Mouse (Mus musculus): ENCODE results near the gene Homer2.

The Homer2 gene

GRCm38 (mm10) chr7:81652296-81652695 is 55.0 kb downstream of the Homer2 start:
- no peak for DNase-seq (ENCODE audit: low read depth, low spot score)

GRCm38 (mm10) chr7:81651284-81651683 is 56.0 kb downstream of the Homer2 start:
- no peak for DNase-seq (ENCODE audit: low read depth, low spot score)

GRCm38 (mm10) chr7:81649270-81649669 is 58.1 kb downstream of the Homer2 start:
- no peak for DNase-seq (ENCODE audit: low read depth, low spot score)

DNA sequence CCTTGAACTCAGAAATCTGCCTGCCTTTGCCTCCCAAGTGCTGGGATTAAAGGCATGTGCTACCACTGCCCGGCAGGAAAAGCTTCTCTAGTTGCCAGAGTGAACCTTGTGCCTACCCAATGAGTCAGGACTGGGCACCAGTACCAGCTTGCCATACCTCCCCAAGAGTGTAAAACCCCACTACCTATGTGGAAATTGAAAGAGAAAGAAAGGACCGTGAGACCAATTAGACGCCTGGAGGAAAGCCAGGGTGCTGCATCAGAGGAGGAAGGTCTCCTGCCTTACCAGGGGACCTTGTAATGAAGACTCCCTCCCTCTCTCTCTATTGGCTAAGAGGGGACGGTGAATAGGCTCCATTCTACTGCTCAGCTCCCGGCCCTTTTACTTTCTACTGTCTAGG is 59.4 kb downstream of the Homer2 start:
- no peak for DNase-seq (ENCODE audit: low read depth, low spot score)

GRCm38 (mm10) chr7:81644551-81645235 is 62.6 kb downstream of the Homer2 start:
- DNase-seq (ENCODE audit: low read depth, low spot score), result no peak

GRCm38 (mm10) chr7:81641101-81641500 is 66.2 kb downstream of the Homer2 start:
- DNase-seq (ENCODE audit: low read depth, low spot score), result no peak

DNA sequence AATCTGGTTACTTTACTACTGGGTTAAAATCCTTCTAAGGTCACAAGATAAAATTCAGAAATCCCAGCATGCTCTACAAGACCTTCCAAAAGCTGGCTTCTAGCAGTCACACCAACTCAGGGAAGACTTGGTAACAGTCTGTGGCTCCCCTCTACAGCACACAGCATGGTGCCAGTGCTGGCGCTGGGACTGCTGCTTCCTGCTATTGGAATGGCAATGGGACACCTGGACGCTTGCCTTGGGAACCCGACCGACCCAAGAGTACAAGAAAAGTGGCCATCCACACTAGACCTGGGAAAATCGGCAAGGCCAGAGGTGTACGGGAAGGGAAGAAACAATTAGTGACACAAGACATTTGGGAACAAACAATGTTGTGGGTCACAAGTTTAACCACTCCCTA is 74.7 kb downstream of the Homer2 start:
- DNase-seq (ENCODE audit: low read depth, low spot score), result no peak

- DNase-seq (ENCODE audit: low read depth, low spot score), result no peak
Measured at GRCm38 (mm10) chr7:81631261-81631660, 76.1 kb downstream of the Homer2 start.

DNA sequence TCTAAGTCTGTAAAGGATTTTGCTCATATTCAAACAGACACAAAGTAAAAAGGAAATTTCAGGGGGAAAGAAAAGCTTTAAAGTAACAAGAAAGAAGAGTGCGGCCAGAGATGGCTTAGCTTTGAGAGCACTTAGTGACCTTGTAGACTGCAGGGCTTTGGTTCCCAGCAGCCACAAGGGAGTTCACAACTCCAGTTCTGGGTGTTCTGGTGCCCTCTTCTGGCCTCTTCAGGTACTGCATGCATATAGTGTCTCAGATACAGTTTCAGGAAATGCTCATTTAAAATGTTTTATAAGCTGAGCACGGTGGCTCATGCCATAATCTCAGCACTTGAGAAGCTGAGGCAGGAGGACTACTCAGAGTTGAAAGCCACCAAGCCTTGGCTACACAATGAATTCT is 80.9 kb downstream of the Homer2 start:
- no peak for DNase-seq (ENCODE audit: low read depth, low spot score)

GRCm38 (mm10) chr7:81623767-81624166 is 83.6 kb downstream of the Homer2 start:
- no peak for DNase-seq (ENCODE audit: low read depth, low spot score)

DNA sequence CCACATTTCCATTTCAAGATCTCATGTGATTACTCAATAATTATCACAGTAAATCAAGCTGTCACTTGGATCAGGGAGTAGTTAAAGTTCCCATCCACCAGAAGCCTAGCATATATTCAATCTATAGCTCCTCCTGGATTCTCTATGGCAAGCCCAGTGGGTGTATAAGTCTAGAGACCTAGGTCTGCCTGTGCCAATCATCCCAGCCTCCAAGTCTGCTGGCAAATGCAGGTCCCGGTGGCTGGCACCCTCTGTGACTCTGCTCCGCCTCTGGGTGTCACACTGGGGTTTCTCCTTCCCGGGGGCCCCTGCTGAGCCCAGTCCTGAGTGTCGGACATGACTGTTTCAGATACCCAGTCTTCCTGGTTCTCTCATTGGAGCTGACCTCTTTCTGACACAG is 84.5 kb downstream of the Homer2 start:
- DNase-seq (ENCODE audit: low read depth, low spot score), result no peak

DNA sequence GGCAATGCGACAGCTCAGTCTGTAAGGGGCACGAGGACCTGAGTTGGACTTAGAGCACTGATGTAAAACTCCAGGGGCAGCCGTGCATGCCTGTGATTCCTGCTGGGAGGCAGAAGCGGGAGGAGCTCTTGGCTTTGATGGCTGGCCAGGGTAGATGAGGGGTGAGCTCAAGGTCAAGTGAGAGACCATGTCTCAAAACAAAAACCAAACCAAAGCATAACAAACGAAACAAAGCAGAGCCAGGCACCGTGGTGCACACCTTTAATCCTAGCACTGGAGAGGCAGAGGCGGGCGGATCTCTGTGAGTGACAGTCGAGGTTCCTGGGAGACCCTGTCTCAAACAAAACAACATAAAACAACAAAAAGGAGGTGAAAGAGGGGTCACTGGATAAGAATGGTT is 92.3 kb downstream of the Homer2 start:
- no peak for DNase-seq (ENCODE audit: low read depth, low spot score)

DNA sequence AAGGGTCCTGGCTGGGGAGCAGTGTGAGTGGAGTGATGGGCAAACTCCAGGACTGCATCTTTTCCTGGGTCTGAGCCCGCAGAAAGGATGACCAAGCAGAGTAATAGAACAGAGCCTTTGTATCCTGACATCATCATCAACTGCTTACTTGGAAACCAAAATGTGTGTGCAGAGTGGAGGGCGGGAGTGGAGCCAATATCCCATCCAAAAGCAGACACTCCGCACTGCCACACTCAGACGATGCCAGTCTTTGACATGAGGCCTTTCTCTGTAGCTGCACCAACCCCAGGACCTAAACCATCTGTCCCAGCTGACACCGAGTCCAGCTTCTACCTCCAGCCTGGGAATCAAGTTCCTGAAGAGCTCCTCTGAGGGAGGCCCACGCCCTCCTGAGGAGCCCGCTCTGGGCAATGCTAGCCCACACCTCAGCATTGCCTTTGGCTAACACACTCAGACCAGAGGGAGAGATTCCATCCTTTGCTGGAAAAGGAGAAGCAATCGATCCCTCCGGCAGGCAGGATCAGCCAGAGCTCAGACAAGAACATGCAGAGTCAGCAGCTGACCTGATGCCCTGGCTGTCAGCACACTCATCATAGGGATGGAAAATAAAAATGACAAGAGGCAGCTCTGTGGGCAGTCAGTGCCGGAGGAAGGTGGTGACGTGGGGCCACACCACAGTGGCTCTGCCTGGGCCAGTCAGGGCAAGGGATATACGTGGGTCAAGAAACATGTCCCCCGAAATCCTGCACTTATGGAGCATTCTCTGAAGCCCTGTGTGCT is 94.3 kb downstream of the Homer2 start:
- no peak for DNase-seq (ENCODE audit: low read depth, low spot score)

GRCm38 (mm10) chr7:81610125-81610524 is 97.2 kb downstream of the Homer2 start:
- DNase-seq (ENCODE audit: low read depth, low spot score), result no peak

GRCm38 (mm10) chr7:81606452-81606851 is 100.9 kb downstream of the Homer2 start:
- DNase-seq (ENCODE audit: low read depth, low spot score), result no peak

DNA sequence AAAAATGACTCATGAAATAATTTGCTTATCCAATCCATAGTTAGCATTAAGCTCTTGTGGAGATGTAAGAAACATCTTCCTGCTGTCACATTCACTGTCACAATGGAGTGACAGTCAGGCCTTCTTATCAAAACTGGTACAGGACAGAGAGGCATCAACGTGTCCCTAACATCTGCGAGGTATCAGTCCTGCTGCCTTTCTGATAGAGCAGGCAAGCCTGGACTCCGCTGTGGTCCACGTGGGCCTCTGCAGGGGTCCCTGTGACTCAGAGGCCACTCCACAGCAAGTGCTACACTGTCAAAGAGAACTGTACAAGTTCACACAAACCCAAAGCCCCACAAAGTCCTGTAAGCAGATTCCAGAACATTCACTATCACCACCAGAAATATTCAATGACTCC is 101.8 kb downstream of the Homer2 start:
- DNase-seq (ENCODE audit: low read depth, low spot score), result no peak

DNA sequence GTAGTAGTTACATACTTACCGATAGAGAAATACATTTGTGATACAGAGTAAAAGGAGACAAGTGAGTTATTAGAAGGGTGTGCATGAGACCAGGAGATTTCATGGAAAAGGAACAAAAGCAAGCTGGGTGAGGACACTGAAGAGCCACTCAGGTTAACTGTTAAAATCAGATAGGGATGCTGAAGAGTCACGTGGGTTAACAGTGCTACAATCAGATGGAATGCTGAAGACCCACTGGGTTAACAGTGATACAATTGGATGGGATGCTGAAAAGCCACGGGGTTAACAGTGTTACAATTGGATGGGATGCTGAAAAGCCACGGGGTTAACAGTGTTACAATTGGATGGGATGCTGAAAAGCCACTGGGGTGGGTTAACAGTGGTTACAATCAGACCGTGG is 102.3 kb downstream of the Homer2 start:
- no peak for DNase-seq (ENCODE audit: low read depth, low spot score)

DNA sequence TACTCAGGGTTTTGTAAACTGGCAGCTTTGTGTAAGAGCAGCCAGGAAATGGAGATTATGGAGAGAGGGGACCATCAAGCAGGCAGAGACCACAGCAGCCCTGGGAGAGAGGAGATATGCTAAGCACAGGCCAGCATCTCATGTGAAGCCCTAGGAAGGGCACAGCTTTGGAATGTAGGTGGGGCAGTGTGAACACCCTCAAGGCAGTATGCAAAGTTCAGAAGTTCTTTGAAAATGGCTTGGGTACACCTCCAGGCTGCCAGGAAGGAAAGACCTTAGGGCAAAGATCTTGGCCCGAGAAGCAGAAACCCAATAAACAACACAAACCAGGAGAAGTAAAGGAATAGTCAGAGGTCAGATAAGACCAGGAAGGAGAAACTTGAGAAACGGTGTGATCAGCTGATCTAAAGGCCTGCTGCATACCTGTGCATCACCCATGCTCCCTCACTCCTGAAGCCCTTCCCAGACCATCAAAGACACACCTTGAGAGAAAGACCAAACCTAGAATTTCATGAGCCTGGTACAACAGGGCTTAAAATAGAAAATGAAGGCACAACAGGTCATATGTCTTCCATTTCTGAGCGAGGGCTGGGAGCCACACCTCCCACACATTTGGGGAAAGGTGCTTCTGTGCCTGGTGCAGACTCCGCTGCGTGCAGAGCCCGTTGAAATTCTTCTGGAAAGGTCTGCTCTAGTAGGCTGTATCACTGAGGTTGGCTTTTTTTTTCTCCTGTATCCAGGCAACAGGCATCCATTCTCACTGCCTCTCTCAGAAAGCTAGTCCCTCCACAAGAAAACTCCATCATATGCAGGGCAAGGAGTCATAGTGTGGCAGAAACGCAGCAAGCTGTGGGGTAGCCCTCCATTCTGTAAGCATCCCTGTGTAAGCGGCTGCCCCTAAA is 107.7 kb downstream of the Homer2 start:
- no peak for DNase-seq (ENCODE audit: low read depth, low spot score)

DNA sequence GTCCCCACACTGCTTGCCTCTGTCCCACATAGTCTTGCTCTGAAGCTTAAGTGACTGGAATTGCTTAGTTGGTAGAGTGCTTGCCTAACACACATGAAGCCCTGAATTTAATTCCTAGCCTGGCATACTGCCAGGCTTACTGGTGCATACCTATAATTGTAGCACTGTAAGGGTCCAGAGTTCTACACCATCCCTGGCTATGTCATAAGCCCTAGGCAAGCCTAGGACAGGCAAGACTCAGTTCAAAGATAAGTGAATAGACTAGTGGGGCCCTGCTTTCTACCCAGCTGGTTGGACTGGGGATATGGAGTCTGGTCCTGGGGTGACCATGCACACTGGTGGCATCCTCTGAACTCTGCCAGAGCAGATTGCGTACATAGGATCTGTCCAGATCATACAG is 109.7 kb downstream of the Homer2 start:
- no peak for DNase-seq (ENCODE audit: low read depth, low spot score)

- no peak for DNase-seq (ENCODE audit: low read depth, low spot score)
Measured at GRCm38 (mm10) chr7:81596086-81596485, 111.2 kb downstream of the Homer2 start.

GRCm38 (mm10) chr7:81595056-81595455 is 112.3 kb downstream of the Homer2 start:
- DNase-seq (ENCODE audit: low read depth, low spot score), result no peak

DNA sequence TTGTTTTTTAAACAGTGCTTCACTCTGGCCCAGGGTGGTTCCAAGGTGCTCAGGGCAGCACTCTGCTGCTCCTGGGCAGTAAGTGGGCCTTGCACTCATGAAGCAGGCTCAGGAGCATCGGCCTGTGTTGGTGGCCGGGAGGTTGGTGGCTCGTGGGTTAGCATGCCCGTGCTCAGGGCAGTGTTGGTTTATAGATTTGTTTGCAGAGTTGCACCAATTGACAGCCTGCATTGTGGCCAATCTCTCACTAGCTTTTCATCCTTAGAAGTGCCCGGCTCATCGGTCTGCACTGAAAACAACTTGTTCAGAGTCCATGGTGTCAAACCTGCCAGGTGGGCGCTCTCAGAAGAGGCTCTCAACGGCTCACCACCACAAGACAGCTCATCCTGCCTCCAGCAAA is 113.9 kb downstream of the Homer2 start:
- no peak for DNase-seq (ENCODE audit: low read depth, low spot score)
